Mouse (Mus musculus) intestine, embryonic 16.5 days (tissue): ENCODE measurements around the gene Prss36. TPM values are rescaled to one million over a fixed set of nuclear protein-coding genes. Genes with fewer than 3 reads are reported as not detected.

Source experiments
- ATAC-seq: fragments of 200-750 bp; cut with Nextera tagmentation; 2 replicates; pipeline ENCODE4 v1.8.0; 2017; ENCODE audit warnings: moderate TSS enrichment, moderate library complexity
- H3K27ac ChIP-seq: fragments of 300-500 bp; sonication (generic); 2 replicates; pipeline ENCODE4 v1.5.1; 2014; ENCODE audit warnings: mild to moderate bottlenecking, low read length
- H3K27me3 ChIP-seq: fragments of 300-500 bp; sonication (generic); replicated peaks from 2 replicates; pipeline ENCODE4 v1.6.1; 2014; ENCODE audit warnings: low read length, control low read depth, mixed read lengths; ENCODE audit not compliant: control insufficient read depth, insufficient read depth
- H3K36me3 ChIP-seq: fragments of 300-500 bp; sonication (generic); 2 replicates; pipeline ENCODE4 v1.6.1; 2014; ENCODE audit warnings: low read length, control low read depth; ENCODE audit not compliant: control insufficient read depth, insufficient read depth
- H3K4me1 ChIP-seq: fragments of 300-500 bp; sonication (generic); 2 replicates; pipeline ENCODE4 v1.6.1; 2014; ENCODE audit warnings: low read length, control low read depth, mixed read lengths; ENCODE audit not compliant: control insufficient read depth, insufficient read depth
- H3K4me2 ChIP-seq: fragments of 300-500 bp; sonication (generic); 2 replicates; pipeline ENCODE4 v1.6.1; 2014; ENCODE audit warnings: low read depth, low read length, control low read depth
- H3K4me3 ChIP-seq: fragments of 300-500 bp; sonication (generic); 2 replicates; pipeline ENCODE4 v1.5.1; 2014; ENCODE audit warnings: mild to moderate bottlenecking, low read length
- H3K9ac ChIP-seq: fragments of 300-500 bp; sonication (generic); 2 replicates; pipeline ENCODE4 v1.6.1; 2014; ENCODE audit warnings: low read depth, low read length
- H3K9me3 ChIP-seq: fragments of 300-500 bp; sonication (generic); 2 replicates; pipeline ENCODE4 v1.6.1; 2016; ENCODE audit warnings: low read length, control low read depth; ENCODE audit not compliant: control insufficient read depth
- WGBS: fragments of 180-500 bp; shearing (Covaris S2); extraction: QIAGEN DNeasy Blood & Tissue Kit; methylation state at CpG from one replicate; pipeline ENCODE4 v1.1.7; 2014; 5-methylcytosine and 5-hydroxymethylcytosine counted together
- polyA plus RNA-seq: library from polyadenylated mRNA; unstranded; fragments of >200 nt; fragmentation: Nextera tagmentation; extraction: Ambion mirVana; gene quantifications from 2 replicates; pipeline ENCODE4 v1.2.1, GENCODE M21; 2015

Gene Prss36
- polyA plus RNA-seq, 1 experiment from 2014 or later, result 9.6 TPM

GRCm38 (mm10) chr7:127887191-127887590, 59.3 kb downstream of the Prss36 start:
- Histone ChIP-seq H3K4me1 (peaks cover 24% of the 10 kb centered on the region), H3K9me3 (no peaks in the 10 kb centered on the region), H3K27ac (no peak overlapping the region), H3K4me3 (no peak overlapping the region), H3K4me2 (no peak overlapping the region), H3K27me3 (no peaks in the 10 kb centered on the region), H3K36me3 (peaks cover 30% of the 10 kb centered on the region), H3K9ac (no peak overlapping the region)
- WGBS, result 88% methylated on average over 8 of the region's 8 CpGs
- ATAC-seq, result no peak

GRCm38 (mm10) chr7:127886551-127886950, 60.0 kb downstream of the Prss36 start:
- ATAC-seq, result no peak
- peaks cover 24% of the 10 kb centered on the region for H3K4me1 ChIP-seq
- H3K27ac ChIP-seq, result no peak overlapping the region
- 0 out of 2 replicates have a peak overlapping the region, but pooled peaks have one; percentile 12 for H3K9ac ChIP-seq
- H3K4me2 ChIP-seq, result no peak overlapping the region
- 87% methylated on average over 6 of the region's 6 CpGs for WGBS
- H3K36me3 ChIP-seq, result peaks cover 36% of the 10 kb centered on the region
- no peaks in the 10 kb centered on the region for H3K9me3 ChIP-seq
- H3K27me3 ChIP-seq, result no peaks in the 10 kb centered on the region
- H3K4me3 ChIP-seq, result no peak overlapping the region

- peaks cover 41% of the 10 kb centered on the region for H3K36me3 ChIP-seq
- no peak for ATAC-seq
- no peaks in the 10 kb centered on the region for H3K27me3 ChIP-seq
- no peak overlapping the region for H3K27ac ChIP-seq
- no peak overlapping the region for H3K9ac ChIP-seq
- H3K4me1 ChIP-seq, result peaks cover 24% of the 10 kb centered on the region
- WGBS, result 61% methylated on average over 6 of the region's 6 CpGs
- H3K9me3 ChIP-seq, result no peaks in the 10 kb centered on the region
- H3K4me3 ChIP-seq, result no peak overlapping the region
- no peak overlapping the region for H3K4me2 ChIP-seq
Measured at GRCm38 (mm10) chr7:127885951-127886350, 60.6 kb downstream of the Prss36 start.

Other genes starting within 250 kb of the Prss36 start
- 24.9 and 34.5 TPM in 2 replicates for gene Bcl7c, start 237.8 kb downstream of the Prss36 start, polyA plus RNA-seq
- gene Ctf1, start 234.0 kb downstream of the Prss36 start, polyA plus RNA-seq, result 5.2 and 6.5 TPM in 2 replicates
- 0.07 and 0.12 TPM in 2 replicates for gene Ctf2, start 214.6 kb downstream of the Prss36 start, polyA plus RNA-seq
- 1.9 and 2.4 TPM in 2 replicates for gene Fbxl19, start 202.2 kb downstream of the Prss36 start, polyA plus RNA-seq
- 24.6 and 24.9 TPM in 2 replicates for gene Orai3, start 176.9 kb downstream of the Prss36 start, polyA plus RNA-seq
- 6.2 and 11.4 TPM in 2 replicates for gene Setd1a, start 170.1 kb downstream of the Prss36 start, polyA plus RNA-seq
- not detected in 2 replicates for gene Gm49388, start 161.1 kb downstream of the Prss36 start, polyA plus RNA-seq
- gene Hsd3b7, start 146.1 kb downstream of the Prss36 start, polyA plus RNA-seq, result 37.6 and 38.4 TPM in 2 replicates
- 44.7 and 47.5 TPM in 2 replicates for gene Stx4a, start 122.4 kb downstream of the Prss36 start, polyA plus RNA-seq
- 1.7 and 2.0 TPM in 2 replicates for gene Stx1b, start 122.2 kb downstream of the Prss36 start, polyA plus RNA-seq
- gene Zfp646, start 70.5 kb downstream of the Prss36 start, polyA plus RNA-seq, result 7.2 and 8.9 TPM in 2 replicates
- 11.6 and 14.6 TPM in 2 replicates for gene Zfp668, start 69.9 kb downstream of the Prss36 start, polyA plus RNA-seq
- 2.6 and 4.0 TPM in 2 replicates for gene Prss53, start 55.8 kb downstream of the Prss36 start, polyA plus RNA-seq
- gene Gm21974, start 51.3 kb downstream of the Prss36 start, polyA plus RNA-seq, result not detected in 2 replicates
- 260 and 261 TPM in 2 replicates for gene Vkorc1, start 51.1 kb downstream of the Prss36 start, polyA plus RNA-seq
- 184 and 198 TPM in 2 replicates for gene Bckdk, start 42.6 kb downstream of the Prss36 start, polyA plus RNA-seq
- gene Kat8, start 34.2 kb downstream of the Prss36 start, polyA plus RNA-seq, result 27.3 and 29.2 TPM in 2 replicates
- 82.2 and 90.8 TPM in 2 replicates for gene Prss8, start 16.6 kb downstream of the Prss36 start, polyA plus RNA-seq
- gene Fus, start 20.7 kb upstream of the Prss36 start, polyA plus RNA-seq, result 204 and 215 TPM in 2 replicates
- 623 and 626 TPM in 2 replicates for gene Pycard, start 47.1 kb upstream of the Prss36 start, polyA plus RNA-seq
- gene Trim72, start 57.2 kb upstream of the Prss36 start, polyA plus RNA-seq, result 0.38 and 0.60 TPM in 2 replicates
- 2.4 and 2.5 TPM in 2 replicates for gene Itgam, start 115.9 kb upstream of the Prss36 start, polyA plus RNA-seq
- not detected in 2 replicates for gene Gm49368, start 116.0 kb upstream of the Prss36 start, polyA plus RNA-seq
- 0.75 and 0.92 TPM in 2 replicates for gene Itgax, start 182.8 kb upstream of the Prss36 start, polyA plus RNA-seq
- 0.05 and 0.15 TPM in 2 replicates for gene Itgad, start 207.7 kb upstream of the Prss36 start, polyA plus RNA-seq